Mouse (Mus musculus): ENCODE measurements at regions not wholly inside any gene's neighbourhood (a gene's known extent, or its start where the extent isn't known, plus 50 kb on each side); places are given as distances from the start of the nearest gene placed in this dataset.

GRCm38 (mm10) chr11:56442381-56442780 is 401.6 kb upstream of the Nmur2 start:
- no peak for DNase-seq (ENCODE audit: low spot score)

- DNase-seq (ENCODE audit: low spot score) = no peak
These were observed 400.3 kb upstream of the Nmur2 start for GRCm38 (mm10) chr11:56441071-56441470.

- DNase-seq (ENCODE audit: low spot score) = no peak
These were observed 390.3 kb upstream of the Nmur2 start for GRCm38 (mm10) chr11:56431089-56431488.

GRCm38 (mm10) chr11:56384761-56385160 is 344.0 kb upstream of the Nmur2 start:
- DNase-seq (ENCODE audit: low spot score) = no peak

GRCm38 (mm10) chr11:56377535-56377934 is 336.7 kb upstream of the Nmur2 start:
- DNase-seq (ENCODE audit: low spot score) = no peak

- no peak for DNase-seq (ENCODE audit: low spot score)
These were observed 333.5 kb upstream of the Nmur2 start for GRCm38 (mm10) chr11:56374329-56374728.

- no peak for DNase-seq (ENCODE audit: low spot score)
These were observed 332.8 kb upstream of the Nmur2 start for GRCm38 (mm10) chr11:56373624-56374023.

- no peak for DNase-seq (ENCODE audit: low spot score)
These were observed 316.9 kb upstream of the Nmur2 start for GRCm38 (mm10) chr11:56357690-56358089.

GRCm38 (mm10) chr11:56351798-56352366 is 311.1 kb upstream of the Nmur2 start:
- DNase-seq (ENCODE audit: low spot score) = no peak

GRCm38 (mm10) chr11:56351231-56351630 is 310.4 kb upstream of the Nmur2 start:
- no peak for DNase-seq (ENCODE audit: low spot score)

GRCm38 (mm10) chr11:56349766-56350165 is 309.0 kb upstream of the Nmur2 start:
- DNase-seq (ENCODE audit: low spot score) = no peak

GRCm38 (mm10) chr11:56348408-56348807 is 307.6 kb upstream of the Nmur2 start:
- no peak for DNase-seq (ENCODE audit: low spot score)

GRCm38 (mm10) chr11:56343083-56343482 is 302.3 kb upstream of the Nmur2 start:
- no peak for DNase-seq (ENCODE audit: low spot score)

GRCm38 (mm10) chr11:56341731-56342130 is 300.9 kb upstream of the Nmur2 start:
- no peak for DNase-seq (ENCODE audit: low spot score)

GRCm38 (mm10) chr11:56341040-56341439 is 300.2 kb upstream of the Nmur2 start:
- DNase-seq (ENCODE audit: low spot score) = no peak

GRCm38 (mm10) chr11:56338511-56338910 is 297.7 kb upstream of the Nmur2 start:
- DNase-seq (ENCODE audit: low spot score) = no peak

- no peak for DNase-seq (ENCODE audit: low spot score)
These were observed 295.1 kb upstream of the Nmur2 start for GRCm38 (mm10) chr11:56335937-56336336.

- DNase-seq (ENCODE audit: low spot score) = no peak
These were observed 279.5 kb upstream of the Nmur2 start for GRCm38 (mm10) chr11:56320293-56320692.

- no peak for DNase-seq (ENCODE audit: low spot score)
These were observed 274.6 kb upstream of the Nmur2 start for GRCm38 (mm10) chr11:56315221-56315987.

GRCm38 (mm10) chr11:56309549-56309948 is 268.7 kb upstream of the Nmur2 start:
- no peak for DNase-seq (ENCODE audit: low spot score)

GRCm38 (mm10) chr11:56308383-56309105 is 267.7 kb upstream of the Nmur2 start:
- no peak for DNase-seq (ENCODE audit: low spot score)

- no peak for DNase-seq (ENCODE audit: low spot score)
These were observed 266.2 kb upstream of the Nmur2 start for GRCm38 (mm10) chr11:56307051-56307450.
